Mouse (Mus musculus) frontal cortex, postnatal 25 days (tissue): ENCODE measurements at regions not wholly inside any gene's neighbourhood (a gene's known extent, or its start where the extent isn't known, plus 50 kb on each side); places are given as distances from the start of the nearest gene placed in this dataset.

Experiments
- DNase-seq, 2 experiments: peaks; one replicate each; pipeline ENCODE4 v3.0.0; 2022; ENCODE audit warnings: low spot score in 2 of 2

- DNase-seq = no peak
These were observed 147.3 kb upstream of the Rasa1 start for GRCm38 (mm10) chr13:85436254-85436653.

- DNase-seq = no peak
These were observed 141.9 kb upstream of the Rasa1 start for GRCm38 (mm10) chr13:85430821-85431220.

- DNase-seq = no peak
These were observed 141.1 kb upstream of the Rasa1 start for GRCm38 (mm10) chr13:85430040-85430439.

GRCm38 (mm10) chr13:85418671-85419070 lies 129.7 kb upstream of the Rasa1 start:
- DNase-seq = no peak

- no peak for DNase-seq
These were observed 126.0 kb upstream of the Rasa1 start for GRCm38 (mm10) chr13:85414951-85415350.

- DNase-seq = no peak
These were observed 122.4 kb upstream of the Rasa1 start for GRCm38 (mm10) chr13:85411327-85411726.

- DNase-seq = no peak
These were observed 109.9 kb upstream of the Rasa1 start for GRCm38 (mm10) chr13:85398834-85399233.

- no peak for DNase-seq
These were observed 87.5 kb upstream of the Rasa1 start for GRCm38 (mm10) chr13:85376338-85376998.

GRCm38 (mm10) chr13:85359621-85360020 lies 70.7 kb upstream of the Rasa1 start:
- DNase-seq = no peak

- DNase-seq = no peak
These were observed 70.2 kb upstream of the Rasa1 start for GRCm38 (mm10) chr13:85359143-85359542.

GRCm38 (mm10) chr13:85352061-85352460 lies 63.1 kb upstream of the Rasa1 start:
- DNase-seq = no peak
